Mouse (Mus musculus) heart, embryonic 16.5 days (tissue): ENCODE results near the gene Tnfrsf11a. TPM values are rescaled to one million over a fixed set of nuclear protein-coding genes. Genes with fewer than 3 reads are reported as not detected.

Source experiments
- ATAC-seq: fragments of 200-750 bp; cut with Nextera tagmentation; replicated peaks from 2 replicates; pipeline ENCODE4 v1.8.0; 2017; ENCODE audit warnings: moderate number of reproducible peaks; ENCODE audit not compliant: insufficient read depth, low FRiP score; ENCODE audit errors: extremely low read depth
- H3K27ac ChIP-seq: fragments of 300-500 bp; sonication (generic); 2 replicates; pipeline ENCODE4 v1.5.1; 2014; ENCODE audit warnings: mild to moderate bottlenecking, low read length, control low read depth, moderate library complexity
- H3K27me3 ChIP-seq: fragments of 300-500 bp; sonication (generic); 2 replicates; pipeline ENCODE4 v1.6.1; 2014; ENCODE audit warnings: low read length, mixed read lengths; ENCODE audit not compliant: control insufficient read depth, insufficient read depth
- H3K36me3 ChIP-seq: fragments of 300-500 bp; sonication (generic); 2 replicates; pipeline ENCODE4 v1.6.1; 2014; ENCODE audit not compliant: control insufficient read depth, insufficient read depth
- H3K4me1 ChIP-seq: fragments of 300-500 bp; sonication (generic); 2 replicates; pipeline ENCODE4 v1.6.1; 2014; ENCODE audit warnings: low read length, mixed read lengths; ENCODE audit not compliant: control insufficient read depth, insufficient read depth
- H3K4me2 ChIP-seq: fragments of 300-500 bp; sonication (generic); 2 replicates; pipeline ENCODE4 v1.6.1; 2014; ENCODE audit warnings: low read depth, mild to moderate bottlenecking, control low read depth, low read length
- H3K4me3 ChIP-seq: fragments of 300-500 bp; sonication (generic); 2 replicates; pipeline ENCODE4 v1.5.1; 2014; ENCODE audit warnings: mild to moderate bottlenecking, control low read depth, low read length
- H3K9ac ChIP-seq: fragments of 300-500 bp; sonication (generic); 2 replicates; pipeline ENCODE4 v1.6.1; 2014; ENCODE audit warnings: low read length, control low read depth
- H3K9me3 ChIP-seq: fragments of 300-500 bp; sonication (generic); replicated peaks from 2 replicates; pipeline ENCODE4 v1.6.1; 2016; ENCODE audit warnings: low read length; ENCODE audit not compliant: control insufficient read depth
- WGBS: fragments of 180-500 bp; shearing (Covaris S2); extraction: QIAGEN DNeasy Blood & Tissue Kit; methylation state at CpG from one replicate; pipeline ENCODE4 v1.1.7; 2014; 5-methylcytosine and 5-hydroxymethylcytosine counted together
- polyA plus RNA-seq: library from polyadenylated mRNA; unstranded; fragments of >200 nt; fragmentation: Nextera tagmentation; extraction: Ambion mirVana; gene quantifications from 2 replicates; pipeline ENCODE4 v1.2.1, GENCODE M21; 2015

Tnfrsf11a gene
- polyA plus RNA-seq, 1 experiment from 2014 or later: 0.83 TPM

DNA sequence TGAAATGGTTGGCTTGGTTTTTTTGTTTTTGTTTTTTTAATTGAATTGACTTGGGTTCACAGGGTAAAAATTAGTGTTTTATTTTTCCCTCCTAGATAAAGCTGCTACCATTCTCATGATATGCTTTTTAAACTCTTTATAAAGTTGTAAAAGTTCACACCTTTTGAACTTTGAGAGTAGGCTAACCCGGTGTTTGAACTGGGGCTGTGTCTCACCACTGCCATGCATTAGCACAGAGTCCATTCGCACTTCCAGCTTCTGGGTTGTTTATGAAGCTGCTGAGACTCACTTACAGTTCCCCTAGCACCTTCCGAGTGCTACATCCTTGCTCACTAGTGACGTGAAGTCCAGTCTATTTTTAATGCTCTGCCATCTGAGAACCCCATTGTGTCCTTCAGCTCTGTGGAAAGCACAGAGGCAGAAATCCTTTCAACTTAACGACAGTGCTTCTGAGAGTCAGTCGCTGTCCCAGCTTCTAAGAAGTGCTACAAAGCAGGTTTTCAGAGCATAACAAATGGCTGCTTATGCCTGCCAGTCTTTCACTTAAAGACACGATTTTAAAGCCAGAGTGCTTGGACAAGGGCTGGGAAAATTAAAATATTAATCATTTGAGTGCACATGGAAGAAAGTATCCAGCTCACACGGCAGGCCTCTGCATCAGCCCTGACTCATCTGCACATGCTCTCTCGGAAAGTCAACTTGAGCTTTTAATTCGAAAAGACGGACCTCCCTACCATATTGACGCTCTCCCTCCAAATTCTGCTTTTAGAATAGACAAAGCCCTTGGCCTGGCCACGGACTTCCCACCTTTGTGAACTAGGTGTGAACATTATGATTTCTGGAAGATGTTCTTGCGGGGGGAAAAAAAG, 34.1 kb downstream of the Tnfrsf11a start:
- no peaks in the 10 kb centered on the region for H3K9me3 ChIP-seq
- peaks cover 4% of the 10 kb centered on the region; the same call in 1 of the 2 replicates for H3K4me1 ChIP-seq
- WGBS: 54% methylated on average over 14 of the region's 14 CpGs
- H3K9ac ChIP-seq: peak overlapping the region; percentile 26; the same call in 1 of the 2 replicates
- no peak overlapping the region for H3K4me3 ChIP-seq
- H3K4me2 ChIP-seq: no peak overlapping the region
- no peak; the same call in 1 of the 2 replicates for ATAC-seq
- H3K36me3 ChIP-seq: no peaks in the 10 kb centered on the region
- no peaks in the 10 kb centered on the region for H3K27me3 ChIP-seq
- 0 out of 2 replicates have a peak overlapping the region, but pooled peaks have one; percentile 14 for H3K27ac ChIP-seq

DNA sequence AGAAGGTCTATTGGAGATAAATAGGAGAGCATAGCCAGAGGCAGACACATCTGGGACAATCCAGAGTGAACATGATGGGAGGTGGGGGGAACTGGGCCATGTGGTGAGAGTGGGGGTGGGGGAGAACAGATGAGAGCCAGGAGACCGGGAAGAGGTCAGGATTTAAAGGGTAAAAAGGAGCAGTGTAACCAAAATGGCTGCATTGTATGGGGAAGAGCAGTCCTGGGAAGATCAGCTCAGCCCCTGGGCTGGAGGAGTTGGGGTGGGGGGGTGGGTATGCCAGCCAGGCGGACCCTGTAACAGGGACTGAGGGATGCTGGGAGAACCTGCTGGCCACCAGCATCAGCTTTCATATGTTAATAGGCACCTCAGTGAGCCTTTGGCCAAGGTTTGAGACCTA, 34.8 kb downstream of the Tnfrsf11a start:
- H3K9me3 ChIP-seq: no peaks in the 10 kb centered on the region
- no peak overlapping the region for H3K4me3 ChIP-seq
- ATAC-seq: no peak
- H3K4me1 ChIP-seq: peaks cover 4% of the 10 kb centered on the region; the same call in 1 of the 2 replicates
- H3K4me2 ChIP-seq: no peak overlapping the region
- H3K9ac ChIP-seq: no peak overlapping the region
- no peak overlapping the region for H3K27ac ChIP-seq
- H3K36me3 ChIP-seq: no peaks in the 10 kb centered on the region
- 81% methylated on average over 2 of the region's 2 CpGs for WGBS
- no peaks in the 10 kb centered on the region for H3K27me3 ChIP-seq

DNA sequence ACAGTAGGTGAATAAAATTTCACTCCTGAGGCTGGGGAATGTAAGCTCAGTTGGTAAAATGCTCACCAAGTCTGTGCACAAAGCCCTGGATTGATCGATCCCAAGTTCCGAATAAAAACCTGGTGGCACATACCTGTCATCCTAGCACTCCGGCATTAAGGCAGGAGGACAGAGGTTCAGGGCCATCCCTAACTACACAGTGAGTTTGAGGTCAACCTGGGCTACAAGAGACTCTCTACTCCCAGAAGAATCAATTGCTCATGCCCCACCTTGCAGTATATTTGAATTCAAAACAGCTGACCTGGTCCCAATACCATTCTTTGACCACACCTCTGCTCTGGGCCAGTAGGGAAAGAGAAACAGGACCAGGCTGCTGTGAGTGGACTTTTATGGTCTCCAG, 35.2 kb downstream of the Tnfrsf11a start:
- no peak overlapping the region for H3K27ac ChIP-seq
- no peak overlapping the region for H3K4me2 ChIP-seq
- no peaks in the 10 kb centered on the region for H3K27me3 ChIP-seq
- H3K4me3 ChIP-seq: no peak overlapping the region
- peaks cover 4% of the 10 kb centered on the region; the same call in 1 of the 2 replicates for H3K4me1 ChIP-seq
- H3K36me3 ChIP-seq: no peaks in the 10 kb centered on the region
- WGBS: 90% methylated on average over 3 of the region's 3 CpGs
- H3K9ac ChIP-seq: no peak overlapping the region
- no peak for ATAC-seq
- no peaks in the 10 kb centered on the region for H3K9me3 ChIP-seq

DNA sequence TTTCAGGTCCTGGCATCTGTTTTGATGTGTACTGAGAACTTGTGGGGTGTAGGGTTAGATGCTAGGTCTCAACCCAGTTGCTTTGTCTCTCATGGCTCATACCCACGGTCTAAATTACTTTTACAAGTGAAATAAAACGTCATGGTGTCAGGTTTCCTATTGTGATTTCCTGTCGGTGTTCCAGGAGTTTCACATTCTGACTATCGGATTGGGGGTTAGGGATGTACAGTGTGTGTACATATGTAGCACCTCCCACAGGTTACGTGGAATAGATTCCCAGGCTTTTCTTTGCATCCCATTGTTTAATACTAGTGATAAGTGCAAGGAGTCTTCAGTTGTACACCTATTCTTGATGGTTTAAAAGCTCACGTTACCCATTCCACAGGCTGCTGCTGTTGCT, 38.5 kb downstream of the Tnfrsf11a start:
- Histone ChIP-seq H3K27me3 (no peaks in the 10 kb centered on the region), H3K9me3 (no peaks in the 10 kb centered on the region), H3K4me1 (peaks cover 4% of the 10 kb centered on the region; the same call in 1 of the 2 replicates), H3K36me3 (no peaks in the 10 kb centered on the region), H3K4me3 (no peak overlapping the region), H3K27ac (no peak overlapping the region), H3K4me2 (no peak overlapping the region), H3K9ac (no peak overlapping the region)
- no peak for ATAC-seq
- 53% methylated on average over 6 of the region's 6 CpGs for WGBS

DNA sequence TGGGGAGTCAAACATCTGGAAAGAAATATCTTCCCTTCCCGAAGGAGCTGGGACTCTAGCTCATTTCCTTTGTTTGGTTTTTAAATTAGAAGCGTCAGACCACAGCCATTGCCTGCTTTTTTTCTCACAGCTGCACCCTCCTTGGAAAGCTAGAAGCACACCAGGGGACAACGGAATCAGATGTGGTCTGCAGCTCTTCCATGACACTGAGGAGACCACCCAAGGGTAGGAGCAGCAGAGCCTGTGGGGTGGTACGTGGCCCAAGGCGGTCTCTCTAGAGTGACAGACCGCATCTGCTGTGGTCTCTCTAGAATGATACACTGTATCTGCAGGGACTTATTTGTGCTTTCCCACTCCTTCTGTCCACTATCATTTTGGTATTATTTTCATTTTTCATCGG, 39.2 kb downstream of the Tnfrsf11a start:
- H3K9ac ChIP-seq: no peak overlapping the region
- no peaks in the 10 kb centered on the region for H3K27me3 ChIP-seq
- no peak overlapping the region for H3K4me3 ChIP-seq
- WGBS: 64% methylated on average over 7 of the region's 7 CpGs
- peaks cover under 1% of the 10 kb centered on the region; the same call in 1 of the 2 replicates for H3K4me1 ChIP-seq
- no peaks in the 10 kb centered on the region for H3K9me3 ChIP-seq
- H3K27ac ChIP-seq: no peak overlapping the region
- H3K36me3 ChIP-seq: no peaks in the 10 kb centered on the region
- no peak overlapping the region for H3K4me2 ChIP-seq
- no peak for ATAC-seq

DNA sequence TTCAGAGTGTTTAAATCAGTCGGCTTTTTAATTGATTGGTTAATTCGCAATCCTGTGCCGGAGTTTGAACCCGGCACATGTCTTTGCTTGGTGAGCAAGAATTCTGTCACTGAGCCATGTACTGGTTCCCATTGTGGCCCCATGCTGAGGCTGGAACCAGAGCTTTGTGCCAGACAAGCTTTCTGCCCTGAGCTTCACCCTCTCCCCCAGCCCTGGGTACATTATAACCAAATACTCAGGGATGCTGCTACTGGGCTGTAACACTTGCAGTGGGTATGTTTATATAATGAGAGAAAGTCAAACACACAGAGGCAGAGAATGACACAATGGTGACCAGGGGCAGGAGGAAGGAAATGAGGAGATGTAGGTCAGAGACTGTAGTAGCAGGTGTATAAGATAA, 43.8 kb downstream of the Tnfrsf11a start:
- H3K27ac ChIP-seq: no peak overlapping the region
- 89% methylated on average over 4 of the region's 4 CpGs for WGBS
- no peaks in the 10 kb centered on the region for H3K9me3 ChIP-seq
- no peaks in the 10 kb centered on the region for H3K36me3 ChIP-seq
- no peaks in the 10 kb centered on the region for H3K4me1 ChIP-seq
- no peak overlapping the region for H3K4me3 ChIP-seq
- H3K4me2 ChIP-seq: no peak overlapping the region
- no peak for ATAC-seq
- H3K27me3 ChIP-seq: no peaks in the 10 kb centered on the region
- no peak overlapping the region for H3K9ac ChIP-seq

DNA sequence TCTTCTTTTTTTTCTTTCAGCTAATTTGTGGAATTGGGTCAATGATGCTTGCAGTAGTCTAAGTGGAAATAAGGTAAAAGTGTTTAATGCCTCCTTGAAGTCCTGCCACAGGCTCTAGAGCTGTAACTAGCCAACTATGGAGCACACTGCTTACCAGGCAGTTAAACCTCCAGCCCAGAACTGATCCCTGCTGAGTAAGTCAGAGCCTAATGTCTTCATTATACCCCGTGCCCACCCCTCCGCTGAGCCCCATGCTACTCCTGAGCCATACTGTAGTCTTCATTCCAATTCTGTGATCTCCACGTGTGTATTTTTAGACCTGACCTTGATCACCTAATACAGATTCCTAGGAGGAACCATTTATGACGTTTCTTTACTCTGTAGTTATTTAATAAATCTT, 44.5 kb downstream of the Tnfrsf11a start:
- 47% methylated on average over 4 of the region's 4 CpGs for WGBS
- ATAC-seq: no peak
- Histone ChIP-seq H3K9ac (no peak overlapping the region), H3K27ac (no peak overlapping the region), H3K4me1 (no peaks in the 10 kb centered on the region), H3K4me2 (no peak overlapping the region), H3K36me3 (no peaks in the 10 kb centered on the region), H3K9me3 (no peaks in the 10 kb centered on the region), H3K27me3 (no peaks in the 10 kb centered on the region), H3K4me3 (no peak overlapping the region)

DNA sequence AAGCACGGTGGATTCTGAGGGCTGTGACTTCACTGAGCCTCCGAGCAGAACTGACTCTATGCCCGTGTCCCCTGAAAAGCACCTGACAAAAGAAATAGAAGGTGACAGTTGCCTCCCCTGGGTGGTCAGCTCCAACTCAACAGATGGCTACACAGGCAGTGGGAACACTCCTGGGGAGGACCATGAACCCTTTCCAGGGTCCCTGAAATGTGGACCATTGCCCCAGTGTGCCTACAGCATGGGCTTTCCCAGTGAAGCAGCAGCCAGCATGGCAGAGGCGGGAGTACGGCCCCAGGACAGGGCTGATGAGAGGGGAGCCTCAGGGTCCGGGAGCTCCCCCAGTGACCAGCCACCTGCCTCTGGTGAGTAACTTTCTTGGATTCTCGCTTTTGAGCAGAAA, 46.9 kb downstream of the Tnfrsf11a start:
- Histone ChIP-seq H3K9me3 (no peaks in the 10 kb centered on the region), H3K27me3 (no peaks in the 10 kb centered on the region), H3K4me2 (no peak overlapping the region), H3K4me1 (no peaks in the 10 kb centered on the region), H3K4me3 (no peak overlapping the region), H3K9ac (no peak overlapping the region), H3K27ac (no peak overlapping the region), H3K36me3 (no peaks in the 10 kb centered on the region)
- no peak for ATAC-seq
- 87% methylated on average over 7 of the region's 7 CpGs for WGBS

DNA sequence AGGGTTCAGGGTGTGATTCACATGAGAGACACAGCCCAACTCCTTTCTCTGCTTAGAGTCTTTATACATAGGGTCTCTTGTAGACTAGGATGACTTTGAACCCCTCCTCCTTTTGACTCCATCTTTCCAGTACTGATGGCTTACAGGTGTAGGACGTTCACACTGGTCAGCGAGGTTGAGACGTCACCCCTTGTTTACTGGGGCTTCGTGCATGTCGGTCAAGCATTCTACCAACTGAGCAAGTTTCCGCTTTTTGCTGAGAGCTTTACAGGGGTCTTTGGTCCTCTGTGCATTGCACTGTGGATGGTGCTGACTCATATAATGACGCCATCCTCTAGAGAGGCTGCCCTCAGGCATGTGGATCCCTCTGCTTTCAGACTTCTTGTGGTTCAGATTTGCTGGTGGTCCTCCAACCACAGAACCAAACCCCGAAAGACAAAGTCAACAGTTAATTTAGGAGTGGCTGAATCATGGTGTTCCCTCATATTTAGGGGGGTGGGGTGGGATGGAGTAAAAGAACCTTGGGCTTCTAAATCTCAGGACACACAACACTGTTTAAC, 47.3 kb downstream of the Tnfrsf11a start:
- Histone ChIP-seq H3K9ac (no peak overlapping the region), H3K27me3 (no peaks in the 10 kb centered on the region), H3K4me2 (no peak overlapping the region), H3K4me1 (no peaks in the 10 kb centered on the region), H3K36me3 (no peaks in the 10 kb centered on the region), H3K4me3 (no peak overlapping the region), H3K27ac (no peak overlapping the region), H3K9me3 (no peaks in the 10 kb centered on the region)
- ATAC-seq: no peak
- WGBS: 85% methylated on average over 8 of the region's 8 CpGs
